Mouse (Mus musculus) monocyte, adult 5-6 weeks (primary cell): ENCODE results near the gene Car11. TPM values are rescaled to one million over a fixed set of nuclear protein-coding genes. Genes with fewer than 3 reads are reported as not detected.

ENCODE experiments used
- ATAC-seq: fragments of 153-309, 156-312 bp; replicated peaks from 2 replicates; pipeline ENCODE4 v1.8.0; 2017; ENCODE audit warnings: mild to moderate bottlenecking; ENCODE audit not compliant: low TSS enrichment, insufficient number of reproducible peaks, severe bottlenecking, poor library complexity, low FRiP score
- total RNA-seq: library from RNA; stranded (forward); fragments of 200-1000, 200-491, 200-594 nt; gene quantifications from 3 replicates; pipeline ENCODE4 v1.2.3, GENCODE M21; 2017

Gene Car11
- total RNA-seq, 1 experiment from 2014 or later = not detected

GRCm38 (mm10) chr7:45707375-45707967 is 7.8 kb downstream of the Car11 start:
- peak; percentile 47 for ATAC-seq

GRCm38 (mm10) chr7:45708221-45708761 is 8.6 kb downstream of the Car11 start:
- no peak for ATAC-seq

- no peak for ATAC-seq
Measured at GRCm38 (mm10) chr7:45709036-45709435, 9.4 kb downstream of the Car11 start.

GRCm38 (mm10) chr7:45709677-45710355 is 10.2 kb downstream of the Car11 start:
- ATAC-seq = no peak

GRCm38 (mm10) chr7:45710477-45711191 is 11.0 kb downstream of the Car11 start:
- no peak for ATAC-seq

GRCm38 (mm10) chr7:45711316-45712021 is 11.8 kb downstream of the Car11 start:
- no peak for ATAC-seq

- ATAC-seq = no peak
Measured at GRCm38 (mm10) chr7:45712022-45712757, 12.5 kb downstream of the Car11 start.

GRCm38 (mm10) chr7:45713396-45713795 is 13.8 kb downstream of the Car11 start:
- no peak for ATAC-seq

GRCm38 (mm10) chr7:45713881-45714520 is 14.4 kb downstream of the Car11 start:
- no peak for ATAC-seq

GRCm38 (mm10) chr7:45714630-45715089 is 15.0 kb downstream of the Car11 start:
- ATAC-seq = no peak

GRCm38 (mm10) chr7:45715090-45715708 is 15.6 kb downstream of the Car11 start, which contains the start of gene Rpl18:
Gene Rpl18 (plus strand): TSS chr7:45715457.
- peak; percentile 66 for ATAC-seq

- ATAC-seq = peak; percentile 51
Measured at GRCm38 (mm10) chr7:45715741-45716459, 16.3 kb downstream of the Car11 start.

GRCm38 (mm10) chr7:45716460-45716857 is 16.8 kb downstream of the Car11 start:
- ATAC-seq = no peak

GRCm38 (mm10) chr7:45716952-45717917 is 17.6 kb downstream of the Car11 start:
- ATAC-seq = no peak

- ATAC-seq = peak; percentile 61
Measured at GRCm38 (mm10) chr7:45717918-45718297, 18.3 kb downstream of the Car11 start, which contains the start of gene Sphk2. Gene Sphk2 (minus strand): TSS chr7:45718002.

- ATAC-seq = no peak
Measured at GRCm38 (mm10) chr7:45718331-45718730, 18.7 kb downstream of the Car11 start.
